Mouse (Mus musculus): ENCODE measurements around the gene Map3k3. TPM values are rescaled to one million over a fixed set of nuclear protein-coding genes. Genes with fewer than 3 reads are reported as not detected.

Gene Map3k3
- polyA plus RNA-seq, 1 experiment from 2014 or later, result 18.0 TPM

DNA sequence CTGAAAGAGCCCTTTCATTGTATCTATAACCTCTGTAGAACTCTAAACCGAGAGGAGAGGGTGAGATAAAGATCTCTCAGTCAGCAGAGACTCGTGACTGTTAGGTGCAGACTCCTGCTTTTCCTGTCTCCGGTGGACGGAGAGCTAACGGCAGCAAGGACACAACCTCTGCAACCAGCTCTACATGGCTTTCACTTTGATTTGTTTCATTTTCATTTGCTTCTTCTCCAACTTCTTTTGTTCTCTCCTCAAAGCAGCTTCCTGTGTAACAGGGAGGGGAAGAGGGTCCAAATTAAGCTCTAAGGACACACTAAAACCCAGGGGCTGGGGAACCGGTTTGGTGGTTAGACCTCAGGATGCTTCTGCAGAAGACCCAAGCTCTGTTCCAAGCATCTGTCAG lies 116.3 kb downstream of the Map3k3 start:
- ATAC-seq (ENCODE audit: low read depth), result no peak

DNA sequence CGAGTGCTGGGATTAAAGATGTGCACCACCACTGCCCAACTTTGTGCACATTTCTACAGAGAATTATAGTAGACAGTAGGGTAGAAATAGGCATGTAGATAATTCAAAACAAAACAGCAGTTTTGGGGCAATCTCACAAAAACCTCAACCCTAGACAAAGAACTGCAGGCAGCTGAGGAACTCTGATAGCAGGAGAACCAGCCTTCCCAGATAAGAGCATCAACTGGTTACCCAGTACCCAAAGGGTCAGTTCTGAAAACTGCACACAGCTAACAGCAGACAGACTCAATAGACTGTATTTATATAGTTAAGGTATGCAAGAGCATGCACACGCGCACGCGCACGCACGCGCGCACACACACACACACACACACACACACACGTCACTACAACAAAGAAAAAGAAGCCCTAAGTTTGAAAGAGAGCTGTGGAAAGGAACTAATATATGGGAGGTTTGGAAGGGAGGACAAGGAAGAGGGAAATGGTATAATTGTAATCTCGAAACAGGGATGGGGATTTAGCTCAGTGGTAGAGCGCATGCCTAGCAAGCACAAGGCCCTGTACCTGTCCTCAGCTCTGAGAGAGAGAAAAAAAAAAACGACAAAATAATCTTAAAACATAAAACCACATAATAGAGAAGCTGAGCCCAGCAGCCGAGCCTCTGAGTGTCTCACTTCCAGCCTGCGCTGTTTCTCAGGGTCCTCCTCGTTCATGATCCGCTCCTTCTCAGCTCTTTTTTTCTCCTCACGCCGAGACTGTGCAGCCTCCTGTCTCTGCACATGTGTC lies 117.1 kb downstream of the Map3k3 start:
- 96% methylated on average over 19 of the region's 19 CpGs for WGBS
- no peak for ATAC-seq (ENCODE audit: low read depth)
- Histone ChIP-seq H3K4me1 (replicated peaks) (no peaks in the 10 kb centered on the region), H3K9me3 (no peaks in the 10 kb centered on the region), H3K4me3 (no peak overlapping the region), H3K27me3 (no peaks in the 10 kb centered on the region), H3K9ac (no peak overlapping the region), H3K4me2 (no peak overlapping the region), H3K27ac (replicated peaks) (no peak overlapping the region), H3K36me3 (peaks cover 87% of the 10 kb centered on the region)

More for the DNA sequence above, 116.3 kb downstream of the Map3k3 start:
- 84% methylated on average over 6 of the region's 6 CpGs for WGBS
- Histone ChIP-seq H3K9ac (no peak overlapping the region), H3K36me3 (peaks cover 86% of the 10 kb centered on the region), H3K27me3 (no peaks in the 10 kb centered on the region), H3K4me1 (replicated peaks) (no peaks in the 10 kb centered on the region), H3K4me2 (no peak overlapping the region), H3K27ac (replicated peaks) (no peak overlapping the region), H3K4me3 (no peak overlapping the region), H3K9me3 (no peaks in the 10 kb centered on the region)

DNA sequence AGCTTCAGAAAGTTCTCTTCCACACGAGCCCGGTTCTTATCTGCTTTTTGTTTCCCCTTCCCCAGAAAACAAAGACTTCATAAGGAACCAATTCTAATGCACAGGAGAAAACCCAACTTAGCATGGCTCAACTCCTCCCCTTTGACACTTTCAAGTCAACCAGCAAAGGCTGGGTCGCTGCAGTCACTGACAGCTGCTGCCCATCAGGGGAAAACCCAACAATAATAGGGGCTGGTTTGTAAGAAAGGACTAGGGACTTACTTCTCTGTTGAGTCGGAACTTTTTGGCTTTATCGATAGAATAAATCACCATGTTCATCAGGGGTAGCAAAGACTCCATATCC lies 117.7 kb downstream of the Map3k3 start, which contains the start of gene Strada:
TSS of gene Strada (minus strand) at position 46 of the 343 bp plus-strand sequence.
- Histone ChIP-seq H3K4me2 (no peak within 1 kb of the TSS), H3K9me3 (no peaks in the 10 kb centered on the region), H3K27ac (replicated peaks) (no peak within 1 kb of the TSS), H3K4me3 (no peak within 1 kb of the TSS), H3K27me3 (no peaks in the 10 kb centered on the region), H3K36me3 (peaks cover 87% of the 10 kb centered on the region), H3K9ac (no peak within 1 kb of the TSS), H3K4me1 (replicated peaks) (no peaks in the 10 kb centered on the region)
- ATAC-seq (ENCODE audit: low read depth), result no peak
- 91% methylated on average over 5 of the region's 5 CpGs for WGBS

Other genes starting within 250 kb of the Map3k3 start
- gene Cyb561, start 131.3 kb upstream of the Map3k3 start, polyA plus RNA-seq (2015; fragmentation: Nextera tagmentation; extraction: Ambion mirVana), result 27.6 and 29.8 TPM in 2 replicates
- 2.0 and 2.4 TPM in 2 replicates for gene Ace, start 116.7 kb upstream of the Map3k3 start, polyA plus RNA-seq (2015; fragmentation: Nextera tagmentation; extraction: Ambion mirVana)
- not detected in 2 replicates for gene Ace3, start 89.9 kb upstream of the Map3k3 start, polyA plus RNA-seq (2015; fragmentation: Nextera tagmentation; extraction: Ambion mirVana)
- 9.2 and 16.7 TPM in 2 replicates for gene Kcnh6, start 76.5 kb upstream of the Map3k3 start, polyA plus RNA-seq (2015; fragmentation: Nextera tagmentation; extraction: Ambion mirVana)
- 110 and 116 TPM in 2 replicates for gene Dcaf7, start 47.7 kb upstream of the Map3k3 start, polyA plus RNA-seq (2015; fragmentation: Nextera tagmentation; extraction: Ambion mirVana)
- 7.5 and 8.9 TPM in 2 replicates for gene Taco1, start 18.6 kb upstream of the Map3k3 start, polyA plus RNA-seq (2015; fragmentation: Nextera tagmentation; extraction: Ambion mirVana)
- gene Gm10840, start 76.2 kb downstream of the Map3k3 start, polyA plus RNA-seq (2015; fragmentation: Nextera tagmentation; extraction: Ambion mirVana), result not detected in 2 replicates
- 171 and 187 TPM in 2 replicates for gene Limd2, start 76.2 kb downstream of the Map3k3 start, polyA plus RNA-seq (2015; fragmentation: Nextera tagmentation; extraction: Ambion mirVana)
- 32.8 and 33.5 TPM in 2 replicates for gene Strada, start 117.6 kb downstream of the Map3k3 start, polyA plus RNA-seq (2015; fragmentation: Nextera tagmentation; extraction: Ambion mirVana)
- 96.7 and 111 TPM in 2 replicates for gene Ccdc47, start 131.7 kb downstream of the Map3k3 start, polyA plus RNA-seq (2015; fragmentation: Nextera tagmentation; extraction: Ambion mirVana)
- gene Ddx42, start 132.3 kb downstream of the Map3k3 start, polyA plus RNA-seq (2015; fragmentation: Nextera tagmentation; extraction: Ambion mirVana), result 87.1 and 89.8 TPM in 2 replicates
- 35.3 and 42.4 TPM in 2 replicates for gene Ftsj3, start 171.5 kb downstream of the Map3k3 start, polyA plus RNA-seq (2015; fragmentation: Nextera tagmentation; extraction: Ambion mirVana)
- gene Psmc5, start 171.5 kb downstream of the Map3k3 start, polyA plus RNA-seq (2015; fragmentation: Nextera tagmentation; extraction: Ambion mirVana), result 360 and 361 TPM in 2 replicates
- gene Smarcd2, start 188.4 kb downstream of the Map3k3 start, polyA plus RNA-seq (2015; fragmentation: Nextera tagmentation; extraction: Ambion mirVana), result 21.8 and 24.3 TPM in 2 replicates
- gene Tcam1, start 192.1 kb downstream of the Map3k3 start, polyA plus RNA-seq (2015; fragmentation: Nextera tagmentation; extraction: Ambion mirVana), result 0.06 and 0.12 TPM in 2 replicates
- not detected in 2 replicates for gene Gh, start 217.3 kb downstream of the Map3k3 start, polyA plus RNA-seq (2015; fragmentation: Nextera tagmentation; extraction: Ambion mirVana)
- 0.99 and 1.6 TPM in 2 replicates for gene Cd79b, start 230.1 kb downstream of the Map3k3 start, polyA plus RNA-seq (2015; fragmentation: Nextera tagmentation; extraction: Ambion mirVana)